Mouse (Mus musculus) bone marrow macrophage, adult 2 months (primary cell): ENCODE measurements around the gene Slco1a5.

ENCODE experiments used
- CTCF ChIP-seq: IDR thresholded peaks from 2 replicates; pipeline ENCODE4 v1.5.1; 2012; ENCODE audit warnings: low read depth, mild to moderate bottlenecking, low read length, moderate library complexity
- POLR2A ChIP-seq: IDR thresholded peaks from 2 replicates; pipeline ENCODE4 v1.6.1; 2012; ENCODE audit warnings: mild to moderate bottlenecking, low read depth, low read length, borderline replicate concordance

DNA sequence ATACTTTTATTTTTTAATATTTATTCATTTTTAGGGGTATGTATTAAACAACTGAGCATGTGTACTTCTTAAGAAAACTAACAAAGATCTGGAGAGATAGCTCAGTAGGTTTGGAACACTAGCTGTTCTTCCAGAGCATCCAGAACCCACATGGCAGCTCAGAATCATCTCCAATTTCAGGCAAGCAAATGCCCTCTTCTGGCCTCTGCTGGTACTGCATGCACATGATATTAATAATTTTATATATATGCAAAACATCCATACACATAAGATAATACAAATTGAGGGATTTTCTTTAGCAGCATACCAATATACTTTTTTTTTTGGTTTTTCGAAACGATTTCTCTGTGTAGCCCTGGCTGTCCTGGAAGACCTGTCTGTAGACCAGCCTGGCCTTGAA is 20.8 kb upstream of the Slco1a5 start:
- TF ChIP-seq POLR2A (no peak), CTCF (no peak)
